In the genomic region with DNA sequence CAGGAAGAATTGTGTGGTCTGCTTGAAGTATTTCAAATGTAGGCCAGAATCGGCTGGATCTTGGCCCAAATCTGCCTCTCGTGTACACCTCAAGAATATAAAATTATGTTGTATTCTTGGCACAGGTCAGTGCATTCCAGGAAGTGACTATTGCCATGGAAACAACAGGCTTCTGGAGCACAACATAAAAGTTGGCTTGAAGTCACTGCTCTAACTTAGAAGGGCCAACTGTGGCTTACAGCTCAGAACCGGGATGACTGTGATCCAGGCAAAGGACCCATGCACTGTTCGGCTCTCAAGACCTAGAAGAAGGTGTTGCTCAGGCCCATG, we compare ENCODE assay signal across 14 mouse cellular contexts. TPM values are rescaled to one million over a fixed set of nuclear protein-coding genes. Genes with fewer than 3 reads are reported as not detected.
A peak's percentile ranks its signal among the peaks of the same experiment; 100 is the strongest.
DNase-seq lines count a peak whose midpoint lies in the region; ATAC-seq and TF ChIP-seq lines count a peak whose summit lies in the region.
"Had no signal": no experiment of that assay in that cellular context is flagged by ENCODE, and none has a peak within 500 bp of the region (broad histone marks: within the 10 kb centered on the region; RNA-seq: fewer than 3 reads in every experiment).

No protein-coding gene starts in this region.

- TF ChIP-seq POLR2A in brain, embryonic 14.5 days (IDR thresholded peaks at IDR 0.05; ENCODE audit: borderline replicate concordance, extremely low read depth, insufficient read depth, insufficient read length, poor library complexity, severe bottlenecking): no peak

- H3K27ac ChIP-seq in heart, embryonic 13.5 days (replicated peaks): 0 out of 2 replicates have a peak overlapping the region, but pooled peaks have one; percentile 24
- no peak overlapping the region for H3K27ac ChIP-seq in lung, postnatal 0 days (ENCODE audit: low read length)
- H3K27ac ChIP-seq: hindbrain, embryonic 10.5 days; macrophage had no signal

- TF ChIP-seq CTCF in lung, postnatal 0 days (IDR thresholded peaks at IDR 0.05): no peak
- TF ChIP-seq CTCF in brain, embryonic 14.5 days (IDR thresholded peaks at IDR 0.05; ENCODE audit: borderline replicate concordance, extremely low read depth, insufficient read depth, insufficient read length): no peak

- peaks cover 19% of the 10 kb centered on the region for H3K4me1 ChIP-seq in heart, embryonic 13.5 days
- H3K4me1 ChIP-seq in lung, postnatal 0 days (ENCODE audit: insufficient read depth, low read depth, low read length): no peaks in the 10 kb centered on the region

- peaks cover 50% of the 10 kb centered on the region for H3K36me3 ChIP-seq in heart, embryonic 13.5 days
- peaks cover 11% of the 10 kb centered on the region; the same call in 1 of the 2 replicates for H3K36me3 ChIP-seq in lung, postnatal 0 days (ENCODE audit: insufficient read depth, low read length)

- no peak for DNase-seq in heart, postnatal 10 days
- DNase-seq in lung, postnatal 0 days (ENCODE audit: low spot score): peak; percentile 88
- no peak for DNase-seq in lung, postnatal 4 days
- peak; percentile 9 for DNase-seq in brain, embryonic 14.5 days (ENCODE audit: low read depth)
- peak; percentile 36 to 55 for DNase-seq in kidney, postnatal 36 days
- DNase-seq in layer of hippocampus, postnatal 25 days (ENCODE audit: extremely low spot score in 1 of 2, low spot score in 1 of 2): no peak
- DNase-seq in right cerebral cortex, postnatal 25 days: no peak
- DNase-seq: cerebellum, adult 11 months; right cerebral cortex, postnatal 4 days; thymus, adult 18-20 months had no signal

- intact Hi-C loops in heart, postnatal 10 days (cut with DNase I): loop anchor here (2.0 to 5.0 kb wide), 2 partner anchors 36 to 130 kb away; no protein-coding TSS in a partner anchor

- H3K27me3 ChIP-seq in heart, embryonic 13.5 days (replicated peaks): no peaks in the 10 kb centered on the region
- no peaks in the 10 kb centered on the region for H3K27me3 ChIP-seq in lung, postnatal 0 days (replicated peaks; ENCODE audit: insufficient read depth, low read length)

- H3K9ac ChIP-seq in heart, embryonic 13.5 days: no peak overlapping the region
- 0 out of 2 replicates have a peak overlapping the region, but pooled peaks have one; percentile 16 for H3K9ac ChIP-seq in lung, postnatal 0 days (replicated peaks; ENCODE audit: low read depth)

- ATAC-seq in heart, embryonic 13.5 days (ENCODE audit: extremely low read depth, insufficient number of reproducible peaks, low FRiP score, low TSS enrichment): no peak
- ATAC-seq in lung, postnatal 0 days: peak; percentile 54
- ATAC-seq: CD4-positive, CD25-positive, alpha-beta regulatory T cell, adult 4 months had no signal

- H3K9me3 ChIP-seq in heart, embryonic 13.5 days: no peaks in the 10 kb centered on the region
- H3K9me3 ChIP-seq in lung, postnatal 0 days (ENCODE audit: low read length): no peaks in the 10 kb centered on the region
- H3K9me3 ChIP-seq: hindbrain, embryonic 10.5 days had no signal

- 0 out of 2 replicates have a peak, but pooled peaks have one; percentile 11 for TF ChIP-seq EP300 in lung, postnatal 0 days (IDR thresholded peaks at IDR 0.05)

- no peak overlapping the region for H3K4me3 ChIP-seq in heart, embryonic 13.5 days
- H3K4me3 ChIP-seq in lung, postnatal 0 days (ENCODE audit: low read depth, low read length): no peak overlapping the region
- H3K4me3 ChIP-seq: hindbrain, embryonic 10.5 days had no signal

- 67% methylated on average over 4 of the region's 4 CpGs for WGBS in heart, embryonic 13.5 days
- 32% methylated on average over 4 of the region's 4 CpGs for WGBS in lung, postnatal 0 days

- no peak overlapping the region for H3K4me2 ChIP-seq in heart, embryonic 13.5 days
- H3K4me2 ChIP-seq in lung, postnatal 0 days (replicated peaks; ENCODE audit: low read depth, low read length): no peak overlapping the region

RNA-seq across cellular contexts. Expression of gene Rpl26, which starts 5.0 kb away (rescaled TPM):
- 640 and 686 TPM in 2 replicates for polyA plus RNA-seq in heart, embryonic 13.5 days (2015; fragmentation: Nextera tagmentation; extraction: Ambion mirVana)
- 100 to 1,000 TPM; 777 to 828 TPM for total RNA-seq in heart, postnatal 10 days (2021)
- 741 and 807 TPM in 2 replicates for polyA plus RNA-seq in lung, postnatal 0 days (2015; fragmentation: Nextera tagmentation; extraction: Ambion mirVana)
- polyA plus RNA-seq in brain, embryonic 14.5 days (2012; rRNA removed): 2,015 and 2,036 TPM in 2 replicates
- total RNA-seq in layer of hippocampus, postnatal 25 days (2021): 100 to 1,000 TPM; 627 to 764 TPM

RNA-seq across cellular contexts. Expression of gene Rnf222, which starts 18.1 kb away (rescaled TPM):
- 0.14 and 0.15 TPM in 2 replicates for polyA plus RNA-seq in heart, embryonic 13.5 days (2015; fragmentation: Nextera tagmentation; extraction: Ambion mirVana)
- total RNA-seq in heart, postnatal 10 days (2021): under 1 TPM; 0.10 to 0.17 TPM
- polyA plus RNA-seq in lung, postnatal 0 days (2015; fragmentation: Nextera tagmentation; extraction: Ambion mirVana): 0.16 and 0.19 TPM in 2 replicates
- 0.05 and 0.10 TPM in 2 replicates for polyA plus RNA-seq in brain, embryonic 14.5 days (2012; rRNA removed)
- total RNA-seq in layer of hippocampus, postnatal 25 days (2021): not detected
- polyA plus RNA-seq: CD4-positive, CD25-positive, alpha-beta regulatory T cell, adult 4 months; macrophage had no signal

RNA-seq across cellular contexts. Expression of gene Odf4, which starts 20.5 kb away (rescaled TPM):
- polyA plus RNA-seq in heart, embryonic 13.5 days (2015; fragmentation: Nextera tagmentation; extraction: Ambion mirVana): not detected in 2 replicates
- not detected for total RNA-seq in heart, postnatal 10 days (2021)
- not detected in 2 replicates for polyA plus RNA-seq in lung, postnatal 0 days (2015; fragmentation: Nextera tagmentation; extraction: Ambion mirVana)
- polyA plus RNA-seq in brain, embryonic 14.5 days (2012; rRNA removed): 3.6 and 4.1 TPM in 2 replicates
- total RNA-seq in layer of hippocampus, postnatal 25 days (2021): not detected
- polyA plus RNA-seq: CD4-positive, CD25-positive, alpha-beta regulatory T cell, adult 4 months; hindbrain, embryonic 10.5 days; macrophage had no signal

RNA-seq across cellular contexts. Expression of gene Ndel1, which starts 34.8 kb away (rescaled TPM):
- polyA plus RNA-seq in heart, embryonic 13.5 days (2015; fragmentation: Nextera tagmentation; extraction: Ambion mirVana): 56.7 and 61.6 TPM in 2 replicates
- total RNA-seq in heart, postnatal 10 days (2021): 10 to 100 TPM; 67.3 to 70.9 TPM
- polyA plus RNA-seq in lung, postnatal 0 days (2015; fragmentation: Nextera tagmentation; extraction: Ambion mirVana): 79.1 and 85.4 TPM in 2 replicates
- 62.4 and 74.0 TPM in 2 replicates for polyA plus RNA-seq in brain, embryonic 14.5 days (2012; rRNA removed)
- 10 to 100 TPM; 88.5 to 90.3 TPM for total RNA-seq in layer of hippocampus, postnatal 25 days (2021)

RNA-seq across cellular contexts. Expression of gene Arhgef15, which starts 50.9 kb away (rescaled TPM):
- polyA plus RNA-seq in heart, embryonic 13.5 days (2015; fragmentation: Nextera tagmentation; extraction: Ambion mirVana): 11.2 and 11.5 TPM in 2 replicates
- total RNA-seq in heart, postnatal 10 days (2021): 10 to 100 TPM; 43.2 to 49.6 TPM
- 24.2 and 30.7 TPM in 2 replicates for polyA plus RNA-seq in lung, postnatal 0 days (2015; fragmentation: Nextera tagmentation; extraction: Ambion mirVana)
- 38.6 and 40.1 TPM in 2 replicates for polyA plus RNA-seq in brain, embryonic 14.5 days (2012; rRNA removed)
- 1 to 10 TPM; 5.8 to 6.9 TPM for total RNA-seq in layer of hippocampus, postnatal 25 days (2021)
- polyA plus RNA-seq: macrophage had no signal

Comparison
In these comparisons a context has a peak if more than half of its experiments do, and no peak if none do; other contexts are left out.
1. DNase-seq: peak in lung, postnatal 0 days (single experiment), brain, embryonic 14.5 days (single experiment) and kidney, postnatal 36 days (2 of 2); none in heart, postnatal 10 days (0 of 2), lung, postnatal 4 days (0 of 2), layer of hippocampus, postnatal 25 days (0 of 2) and right cerebral cortex, postnatal 25 days (single experiment).